Mouse (Mus musculus) erythroblast, adult 5-6 weeks (primary cell): ENCODE data around the gene Plxna4. TPM values are rescaled to one million over a fixed set of nuclear protein-coding genes. Genes with fewer than 3 reads are reported as not detected.
"Not testable (repeated sequence)": the region's sequence is repeated elsewhere in the genome, so short reads cannot be mapped to it uniquely, and the experiment has no call there.

Source experiments
- ATAC-seq: replicated peaks from 2 replicates; pipeline ENCODE4 v1.8.0; 2016; ENCODE audit warnings: moderate number of reproducible peaks, mild to moderate bottlenecking, moderate TSS enrichment, inconsistent platforms; ENCODE audit not compliant: poor library complexity, low FRiP score, severe bottlenecking
- total RNA-seq, 2 experiments: library from RNA; stranded (forward) in 1 of 2; stranded (reverse) in 1 of 2; fragments of 150-400 nt in 1 of 2; fragments of 200-764, 138-1000 nt in 1 of 2; gene quantifications; 2 replicates each; pipeline versions ENCODE4 v1.2.3 to v1.2.4; 2015 to 2017; ENCODE audit warnings: low replicate concordance in 2 of 2

Plxna4 gene
- total RNA-seq, 2 experiments from 2014 or later: 0.09 TPM; not detected in 1

GRCm38 (mm10) chr6:32546915-32547314, 41.1 kb downstream of the Plxna4 start:
- no peak for ATAC-seq

- no peak for ATAC-seq
Observed at GRCm38 (mm10) chr6:32544021-32544420, 44.0 kb downstream of the Plxna4 start.

- ATAC-seq: no peak
Observed at GRCm38 (mm10) chr6:32540155-32540554, 47.8 kb downstream of the Plxna4 start.

GRCm38 (mm10) chr6:32533962-32534740, 53.8 kb downstream of the Plxna4 start:
- ATAC-seq: peak; percentile 60; the same call in 1 of the 2 replicates

GRCm38 (mm10) chr6:32528081-32528570, 59.9 kb downstream of the Plxna4 start:
- ATAC-seq: no peak

GRCm38 (mm10) chr6:32527518-32527917, 60.5 kb downstream of the Plxna4 start:
- no peak for ATAC-seq

GRCm38 (mm10) chr6:32526762-32527161, 61.2 kb downstream of the Plxna4 start:
- ATAC-seq: no peak

- no peak for ATAC-seq
Observed at GRCm38 (mm10) chr6:32520097-32520496, 67.9 kb downstream of the Plxna4 start.

GRCm38 (mm10) chr6:32518617-32519016, 69.4 kb downstream of the Plxna4 start:
- ATAC-seq: no peak

- ATAC-seq: no peak
Observed at GRCm38 (mm10) chr6:32514096-32514495, 73.9 kb downstream of the Plxna4 start.

- no peak for ATAC-seq
Observed at GRCm38 (mm10) chr6:32512010-32512409, 76.0 kb downstream of the Plxna4 start.

GRCm38 (mm10) chr6:32510924-32511323, 77.1 kb downstream of the Plxna4 start:
- ATAC-seq: no peak

- ATAC-seq: no peak
Observed at GRCm38 (mm10) chr6:32510491-32510890, 77.5 kb downstream of the Plxna4 start.

- ATAC-seq: no peak
Observed at GRCm38 (mm10) chr6:32509046-32509445, 78.9 kb downstream of the Plxna4 start.

GRCm38 (mm10) chr6:32504963-32505362, 83.0 kb downstream of the Plxna4 start:
- ATAC-seq: no peak

- not testable (repeated sequence) for ATAC-seq
Observed at GRCm38 (mm10) chr6:32501186-32501585, 86.8 kb downstream of the Plxna4 start.

- ATAC-seq: no peak
Observed at GRCm38 (mm10) chr6:32498106-32498505, 89.9 kb downstream of the Plxna4 start.

GRCm38 (mm10) chr6:32496109-32496508, 91.9 kb downstream of the Plxna4 start:
- ATAC-seq: no peak

GRCm38 (mm10) chr6:32495532-32495931, 92.5 kb downstream of the Plxna4 start:
- ATAC-seq: no peak

GRCm38 (mm10) chr6:32493557-32493956, 94.4 kb downstream of the Plxna4 start:
- no peak for ATAC-seq

- ATAC-seq: no peak
Observed at GRCm38 (mm10) chr6:32487121-32487520, 100.9 kb downstream of the Plxna4 start.

GRCm38 (mm10) chr6:32482469-32482868, 105.5 kb downstream of the Plxna4 start:
- no peak for ATAC-seq
